Mouse (Mus musculus) urinary bladder, postnatal 25 days (tissue): ENCODE measurements around the gene Lsm14a.

Experiments
- DNase-seq: peaks from one replicate; pipeline ENCODE4 v3.0.0; 2022; ENCODE audit warnings: low spot score

Lsm14a gene

DNA sequence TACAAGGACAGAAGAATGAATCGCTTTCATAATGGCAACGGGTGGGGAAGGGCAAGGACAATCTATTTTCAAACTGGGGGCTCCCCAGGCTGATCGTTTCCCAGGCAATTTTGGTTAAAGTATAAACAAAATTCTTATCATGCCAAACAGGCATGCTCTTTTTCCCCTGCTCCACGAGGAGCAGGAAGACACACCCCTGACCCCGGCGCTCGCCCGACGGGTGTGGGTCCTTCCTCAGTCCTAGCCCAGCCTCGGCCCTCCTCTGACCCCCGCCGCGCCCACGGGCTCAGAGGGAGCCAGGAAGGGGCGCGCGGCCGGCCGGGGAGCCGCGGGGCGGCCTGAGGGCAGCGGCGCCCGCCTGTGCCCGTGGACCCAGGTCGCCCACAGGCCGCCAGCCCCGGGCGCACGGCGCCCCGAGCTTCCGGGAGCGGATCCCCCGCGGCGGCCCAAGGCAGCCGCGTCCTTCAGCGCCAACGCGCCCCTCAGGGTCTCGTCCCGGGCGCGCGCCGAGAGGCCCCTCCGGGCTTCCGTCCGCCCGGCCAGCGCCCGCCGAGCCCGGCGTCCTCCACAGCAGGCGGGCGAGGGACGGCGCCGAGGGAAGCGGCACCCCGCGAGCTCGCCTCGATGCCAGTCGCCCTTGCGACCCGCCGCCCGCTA lies 80.2 kb downstream of the Lsm14a start:
- no peak for DNase-seq

- no peak for DNase-seq
Measured at GRCm38 (mm10) chr7:34309186-34309764, 83.8 kb downstream of the Lsm14a start.

GRCm38 (mm10) chr7:34308586-34308985 lies 84.5 kb downstream of the Lsm14a start:
- no peak for DNase-seq

DNA sequence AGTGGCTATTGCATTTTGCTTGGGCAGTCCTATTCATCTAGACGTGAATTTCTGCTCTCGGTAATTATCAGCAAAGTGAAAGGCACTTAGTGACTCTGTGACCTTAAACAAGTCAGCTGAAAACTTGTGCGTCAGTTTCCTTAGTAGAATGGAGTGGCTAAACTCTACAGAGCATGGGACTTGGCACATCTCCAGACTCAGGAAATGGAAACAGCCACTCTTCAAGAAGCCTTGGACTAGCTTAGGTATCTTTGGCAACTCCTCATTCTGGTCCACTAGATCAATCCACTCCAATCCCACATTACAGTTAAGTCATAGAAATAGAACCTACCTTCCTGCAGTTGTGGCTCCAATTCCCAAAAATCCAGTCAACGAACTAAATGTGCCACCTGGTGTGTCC lies 87.7 kb downstream of the Lsm14a start:
- DNase-seq = no peak

GRCm38 (mm10) chr7:34302651-34303050 lies 90.5 kb downstream of the Lsm14a start:
- DNase-seq = no peak

GRCm38 (mm10) chr7:34301952-34302351 lies 91.2 kb downstream of the Lsm14a start:
- no peak for DNase-seq

DNA sequence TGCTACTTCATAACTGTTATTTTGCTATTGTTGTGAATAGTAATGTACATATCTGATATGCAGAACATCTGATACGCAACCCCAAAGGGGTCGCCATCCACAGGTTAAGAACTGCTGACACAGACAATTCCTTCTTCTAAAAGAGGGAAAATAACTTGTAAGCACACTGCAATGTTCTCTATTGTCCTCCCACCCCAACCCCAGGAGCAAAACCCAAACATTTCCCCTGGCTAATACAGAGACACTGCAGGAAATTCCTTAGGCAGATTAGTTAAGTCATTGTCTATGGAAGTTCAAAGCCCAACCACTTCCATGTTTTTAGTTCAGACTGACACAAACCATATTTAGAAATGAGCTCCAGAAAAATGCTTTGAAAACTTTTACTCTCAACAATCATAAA lies 94.3 kb downstream of the Lsm14a start:
- DNase-seq = no peak

- no peak for DNase-seq
Measured at GRCm38 (mm10) chr7:34296124-34296523, 97.0 kb downstream of the Lsm14a start.
